Mouse (Mus musculus): Measurements from ENCODE around the gene Gm8298.
"Not testable (repeated sequence)": the region's sequence is repeated elsewhere in the genome, so short reads cannot be mapped to it uniquely, and the experiment has no call there.

Gene Gm8298

GRCm38 (mm10) chr3:59860751-59861150 is at the start of gene Gm8298:
Gm8298 (plus strand) TSS chr3:59861051.
- DNase-seq (ENCODE audit: low read depth), result no peak

- no peak for DNase-seq (ENCODE audit: low read depth)
Measured at GRCm38 (mm10) chr3:59813169-59813568, 47.7 kb upstream of the Gm8298 start.

- peak; percentile 64 for DNase-seq (ENCODE audit: low read depth)
Measured at GRCm38 (mm10) chr3:59870765-59871164, 9.9 kb downstream of the Gm8298 start.

GRCm38 (mm10) chr3:59877601-59878000 is 16.8 kb downstream of the Gm8298 start:
- not testable (repeated sequence) for DNase-seq (ENCODE audit: low read depth)

- DNase-seq (ENCODE audit: low read depth), result not testable (repeated sequence)
Measured at GRCm38 (mm10) chr3:59879801-59880554, 19.1 kb downstream of the Gm8298 start.

- DNase-seq (ENCODE audit: low read depth), result no peak
Measured at GRCm38 (mm10) chr3:59893276-59893675, 32.4 kb downstream of the Gm8298 start.

GRCm38 (mm10) chr3:59924914-59925313 is 64.1 kb downstream of the Gm8298 start, which contains the start of gene C130079G13Rik:
C130079G13Rik (plus strand) TSS chr3:59925214.
- no peak for DNase-seq (ENCODE audit: low read depth)

Data from 416B (cell line).